Mouse (Mus musculus) cerebellum, adult 2 months (tissue): ENCODE data around the gene Tnp2.

ENCODE experiments used
- CTCF ChIP-seq: fragments of 200-500 bp; IDR thresholded peaks from 2 replicates; pipeline ENCODE4 v1.5.1; 2011; ENCODE audit warnings: low read depth, mild to moderate bottlenecking, control low read depth, low read length, moderate library complexity, borderline replicate concordance; ENCODE audit not compliant: insufficient read depth
- POLR2A ChIP-seq: fragments of 200-500 bp; IDR thresholded peaks from 2 replicates; pipeline ENCODE4 v1.6.1; 2011; ENCODE audit warnings: low read length, control low read depth, borderline replicate concordance; ENCODE audit not compliant: insufficient read depth

GRCm38 (mm10) chr16:10749226-10749625, 39.2 kb downstream of the Tnp2 start:
- TF ChIP-seq CTCF (no peak), POLR2A (no peak)
